Mouse (Mus musculus): ENCODE measurements at regions not wholly inside any gene's neighbourhood (a gene's known extent, or its start where the extent isn't known, plus 50 kb on each side); places are given as distances from the start of the nearest gene placed in this dataset.

GRCm38 (mm10) chr16:29938700-29939099 lies 125.5 kb upstream of the Hes1 start:
- H3K4me2 ChIP-seq (ENCODE audit: insufficient read depth, low read depth, poor library complexity, severe bottlenecking): no peak overlapping the region
- H3K36me3 ChIP-seq (replicated peaks in 1 of 2; ENCODE audit: control insufficient read depth in 1 of 2, insufficient read depth in 1 of 2, low read length in 1 of 2): no peaks in the 10 kb centered on the region
- H3K4me3 ChIP-seq (replicated peaks in 1 of 3; ENCODE audit: low read depth in 2 of 3, low read length in 2 of 3, poor library complexity in 1 of 3): no peak overlapping the region
- peaks cover 4 to 8% of the 10 kb centered on the region in 2 experiments; a peak in 3 of 4 replicates for H3K4me1 ChIP-seq (ENCODE audit: control insufficient read depth in 1 of 2, insufficient read depth in 2 of 2)
- H3K9me3 ChIP-seq (replicated peaks; ENCODE audit: low read length): no peaks in the 10 kb centered on the region
- in situ Hi-C loops (cut with MboI; ENCODE audit: low pct_ligation_motif_present, low pct_unique_long_range_greater_than_20kb, low sequenced_read_pairs): no loop called here
- dilution Hi-C loops (cut with MboI; ENCODE audit: extremely low pct_ligation_motif_present, extremely low pct_unique_long_range_greater_than_20kb, low sequenced_read_pairs): no loop called here
- no peaks in the 10 kb centered on the region for H3K79me2 ChIP-seq (replicated peaks; ENCODE audit: control insufficient read depth, extremely low read depth, insufficient read depth, poor library complexity, severe bottlenecking)
- no peak overlapping the region for H3K9ac ChIP-seq (ENCODE audit: insufficient read depth, low read depth)
- H3K27me3 ChIP-seq (replicated peaks): no peaks in the 10 kb centered on the region
- no peak overlapping the region for H3K27ac ChIP-seq (ENCODE audit: insufficient read depth, low read depth)
- DNase-seq (ENCODE audit: extremely low read depth): no peak
- TF ChIP-seq HCFC1 (IDR thresholded peaks at IDR 0.05; ENCODE audit: low read depth, low read length): no peak
- TF ChIP-seq UBTF (IDR thresholded peaks at IDR 0.05; ENCODE audit: low read depth, low read length): no peak
- TF ChIP-seq KAT2A (IDR thresholded peaks at IDR 0.05; ENCODE audit: insufficient replicate concordance, low read length): no peak
- no peak for TF ChIP-seq NRF1 (IDR thresholded peaks at IDR 0.05; ENCODE audit: low read depth, low read length)
- TF ChIP-seq MAFK (IDR thresholded peaks at IDR 0.05; ENCODE audit: insufficient replicate concordance, low read length): peak; percentile 99
- no peak for TF ChIP-seq ZKSCAN1 (IDR thresholded peaks at IDR 0.05; ENCODE audit: borderline replicate concordance, low read depth, low read length)
- TF ChIP-seq CHD2 (IDR thresholded peaks at IDR 0.05; ENCODE audit: low read length): no peak

- Histone ChIP-seq H3K27ac (ENCODE audit: insufficient read depth, low read depth) (no peak overlapping the region), H3K4me1 (ENCODE audit: control insufficient read depth in 1 of 2, insufficient read depth in 2 of 2) (peaks cover 4 to 8% of the 10 kb centered on the region in 2 experiments; a peak in 3 of 4 replicates), H3K27me3 (replicated peaks) (no peaks in the 10 kb centered on the region), H3K9me3 (replicated peaks; ENCODE audit: low read length) (no peaks in the 10 kb centered on the region), H3K4me3 (replicated peaks in 1 of 3; ENCODE audit: low read depth in 2 of 3, low read length in 2 of 3, poor library complexity in 1 of 3) (no peak overlapping the region), H3K9ac (ENCODE audit: insufficient read depth, low read depth) (no peak overlapping the region), H3K36me3 (replicated peaks in 1 of 2; ENCODE audit: control insufficient read depth in 1 of 2, insufficient read depth in 1 of 2, low read length in 1 of 2) (no peaks in the 10 kb centered on the region), H3K79me2 (replicated peaks; ENCODE audit: control insufficient read depth, extremely low read depth, insufficient read depth, poor library complexity, severe bottlenecking) (no peaks in the 10 kb centered on the region), H3K4me2 (ENCODE audit: insufficient read depth, low read depth, poor library complexity, severe bottlenecking) (no peak overlapping the region)
- no peak for TF ChIP-seq SIN3A (IDR thresholded peaks at IDR 0.05; ENCODE audit: low read length)
- no peak for TF ChIP-seq ZMIZ1 (IDR thresholded peaks at IDR 0.05; ENCODE audit: low read depth, low read length)
- TF ChIP-seq ETS1 (conservative IDR thresholded peaks at IDR 0.05; ENCODE audit: low read depth, low read length): no peak
- TF ChIP-seq JUN (IDR thresholded peaks at IDR 0.05; ENCODE audit: insufficient read depth, low read depth, low read length): no peak
- TF ChIP-seq IRF4 (IDR thresholded peaks at IDR 0.05; ENCODE audit: low read depth, low read length): no peak
- dilution Hi-C loops (cut with MboI; ENCODE audit: extremely low pct_ligation_motif_present, extremely low pct_unique_long_range_greater_than_20kb, low sequenced_read_pairs) (no loop called here), in situ Hi-C loops (cut with MboI; ENCODE audit: low pct_ligation_motif_present, low pct_unique_long_range_greater_than_20kb, low sequenced_read_pairs) (no loop called here)
- no peak for DNase-seq (ENCODE audit: extremely low read depth)
These were observed 124.8 kb upstream of the Hes1 start for GRCm38 (mm10) chr16:29939331-29939850.

Data from CH12.LX (cell line).